In the genomic region with DNA sequence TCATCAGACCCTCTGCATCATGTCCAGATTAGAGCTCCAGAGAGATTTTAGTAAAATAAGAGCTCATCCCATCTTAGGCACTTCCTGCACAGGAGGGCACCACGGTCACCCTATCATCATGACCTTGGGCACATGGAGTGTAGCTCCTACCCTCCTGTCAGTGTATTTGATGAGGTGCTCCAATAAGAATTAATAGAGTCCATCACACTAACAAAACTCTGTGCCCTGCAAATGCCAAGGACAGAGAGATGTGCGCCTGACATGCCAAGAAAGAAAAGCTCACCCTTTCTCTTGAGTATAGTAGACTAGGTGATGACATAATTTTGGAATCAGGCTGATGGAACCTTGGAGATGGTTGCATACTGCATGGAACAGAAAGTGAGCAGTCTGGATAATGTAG, we compare ENCODE assay signal across 11 mouse cellular contexts.
DNase-seq lines count a peak whose midpoint lies in the region.
"Had no signal": no experiment of that assay in that cellular context is flagged by ENCODE, and none has a peak within 500 bp of the region (broad histone marks: within the 10 kb centered on the region; RNA-seq: fewer than 3 reads in every experiment).

No protein-coding gene starts in this region.

- peak; percentile 23 for DNase-seq in adrenal gland, adult 2 months
- DNase-seq in adrenal gland, postnatal 4 days (ENCODE audit: low spot score in 2 of 2), result no peak
- peak; percentile 12 for DNase-seq in adrenal gland, postnatal 10 days
- no peak for DNase-seq in adrenal gland, postnatal 14 days
- DNase-seq: cerebellum, adult 11 months; cerebellum, adult 18-20 months; cerebellum, adult 8-10 months; cerebellum, adult 9-11 months; cerebellum, postnatal 14 days; cerebellum, postnatal 36 days; embryo, embryonic 11 days had no signal

Comparison
In these comparisons a context has a peak if more than half of its experiments do, and no peak if none do; other contexts are left out.
1. DNase-seq: peak in adrenal gland, adult 2 months (single experiment) and adrenal gland, postnatal 10 days (single experiment); none in adrenal gland, postnatal 4 days (0 of 2) and adrenal gland, postnatal 14 days (single experiment).